Mouse (Mus musculus): Measurements from ENCODE around the gene Mbd4.
A peak's percentile ranks its signal among the peaks of the same experiment; 100 is the strongest.
"Not testable (repeated sequence)": the region's sequence is repeated elsewhere in the genome, so short reads cannot be mapped to it uniquely, and the experiment has no call there.

Gene Mbd4

GRCm38 (mm10) chr6:115853091-115853813, at the start of gene Mbd4, which contains the start of gene Ift122:
Gene Mbd4 (minus strand): TSS chr6:115853371.
Gene Ift122 (plus strand): TSS chr6:115853470.
- peak; percentile 99 for DNase-seq (ENCODE audit: low read depth)

DNA sequence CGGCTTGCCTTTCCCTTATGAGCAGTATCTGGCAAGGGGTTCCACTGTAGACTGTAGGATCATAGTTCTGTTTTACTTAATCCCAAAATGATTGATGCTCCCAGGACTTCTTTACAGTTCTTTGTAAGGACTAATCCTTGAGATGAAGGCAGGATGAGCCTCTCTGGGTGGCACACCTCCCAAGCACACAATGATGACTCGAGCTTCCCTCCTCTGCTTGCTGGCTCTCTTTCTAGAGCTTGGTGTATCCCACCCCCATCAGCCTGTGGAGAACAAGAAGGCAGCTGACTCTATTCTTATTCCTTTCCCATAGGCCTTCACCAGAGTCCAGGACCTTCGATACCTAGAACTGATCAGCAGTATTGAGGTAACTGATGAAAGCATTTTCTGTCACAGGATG, 49.4 kb upstream of the Mbd4 start:
- DNase-seq (ENCODE audit: low read depth) = no peak

DNA sequence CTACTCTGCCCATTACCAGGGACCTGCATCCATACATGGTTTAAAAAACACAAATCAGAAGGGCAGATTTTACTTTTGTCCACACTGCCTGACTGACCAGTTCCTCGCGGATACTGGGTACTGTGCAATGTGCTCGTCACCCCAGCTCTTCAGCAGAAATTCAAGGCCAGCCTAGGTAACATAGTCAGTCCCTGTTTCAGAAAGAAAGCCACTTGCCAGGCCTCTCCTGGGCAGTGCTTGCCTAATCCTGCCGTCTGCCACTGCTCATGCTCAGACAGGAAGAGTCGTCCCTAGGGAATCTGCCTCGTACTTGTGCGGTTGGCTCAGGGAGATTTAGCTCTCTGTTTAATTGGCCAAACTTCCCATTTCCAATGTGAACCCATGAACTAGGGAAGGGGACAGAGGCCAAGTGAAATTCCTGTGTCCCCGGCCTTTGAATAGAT, 48.3 kb upstream of the Mbd4 start:
- no peak for DNase-seq (ENCODE audit: low read depth)

- DNase-seq (ENCODE audit: low read depth) = no peak
Observed at GRCm38 (mm10) chr6:115901062-115901461, 47.9 kb upstream of the Mbd4 start.

DNA sequence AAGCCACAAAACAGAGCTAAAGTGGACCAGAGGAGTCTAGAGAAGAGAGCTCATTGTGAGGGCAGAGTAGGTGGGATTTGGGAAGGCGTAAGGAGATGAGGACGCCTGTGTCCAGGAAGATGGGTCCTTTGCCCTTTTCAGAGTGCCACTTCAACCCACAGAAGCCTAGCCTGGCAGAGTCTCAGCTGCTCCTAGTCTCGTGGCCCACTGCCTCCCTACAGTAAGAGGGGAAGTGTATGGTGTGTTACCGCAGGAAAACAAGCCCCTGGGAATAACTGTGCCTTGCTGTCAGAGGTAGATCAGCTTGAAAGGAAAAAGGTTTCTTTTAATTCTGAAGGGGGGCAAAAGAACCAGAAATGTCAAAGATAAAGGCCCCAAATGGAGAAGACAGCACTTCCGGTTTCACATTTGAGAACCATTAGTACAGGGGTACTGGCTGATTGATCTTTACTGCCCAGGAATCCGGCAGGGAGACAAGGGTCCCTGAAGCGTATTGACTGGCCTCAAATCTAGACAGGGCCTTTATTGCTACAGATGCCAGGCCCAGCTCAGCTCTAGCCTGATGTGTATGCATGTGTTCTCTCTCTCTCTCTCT, 44.9 kb upstream of the Mbd4 start:
- DNase-seq (ENCODE audit: low read depth) = no peak

DNA sequence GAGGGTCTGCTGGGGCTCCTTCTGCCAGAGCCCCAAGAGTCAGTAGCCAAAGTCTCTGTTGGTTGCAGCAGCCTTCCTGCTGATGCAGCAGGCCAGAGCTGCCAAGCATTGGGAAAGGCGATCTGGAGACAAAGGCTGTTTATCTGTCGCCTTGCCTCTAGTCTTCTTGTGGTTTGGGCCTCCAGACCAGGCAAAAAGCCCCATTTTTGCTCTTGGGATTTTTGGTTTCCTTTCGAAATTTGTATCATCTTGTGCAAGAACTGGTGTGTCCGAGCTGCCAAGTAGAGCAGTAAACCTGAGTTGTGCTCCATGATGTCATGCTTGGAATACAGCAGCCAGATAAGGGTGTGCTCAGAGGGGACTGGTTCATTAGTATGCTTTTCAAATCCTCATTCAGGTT, 43.9 kb upstream of the Mbd4 start:
- DNase-seq (ENCODE audit: low read depth) = no peak

DNA sequence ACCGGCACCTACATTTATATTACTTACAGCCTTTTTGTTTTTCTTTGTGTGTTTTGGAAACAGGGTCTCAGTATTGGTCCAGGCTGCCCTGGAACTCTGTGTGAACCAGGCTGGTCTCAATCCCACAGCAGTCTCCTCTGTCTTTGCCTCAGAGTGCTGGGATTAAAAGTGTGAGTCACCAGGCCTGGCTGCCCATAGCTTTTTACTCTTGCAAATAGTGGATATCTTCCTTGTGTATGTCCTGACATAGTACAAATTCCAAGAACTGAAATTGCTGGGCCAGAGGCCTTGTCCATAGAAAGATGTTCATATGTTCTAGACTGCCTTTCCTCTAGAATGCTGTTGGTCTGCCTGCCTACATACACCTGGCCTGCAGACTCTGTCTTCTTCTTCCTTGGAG, 43.2 kb upstream of the Mbd4 start:
- no peak for DNase-seq (ENCODE audit: low read depth)

DNA sequence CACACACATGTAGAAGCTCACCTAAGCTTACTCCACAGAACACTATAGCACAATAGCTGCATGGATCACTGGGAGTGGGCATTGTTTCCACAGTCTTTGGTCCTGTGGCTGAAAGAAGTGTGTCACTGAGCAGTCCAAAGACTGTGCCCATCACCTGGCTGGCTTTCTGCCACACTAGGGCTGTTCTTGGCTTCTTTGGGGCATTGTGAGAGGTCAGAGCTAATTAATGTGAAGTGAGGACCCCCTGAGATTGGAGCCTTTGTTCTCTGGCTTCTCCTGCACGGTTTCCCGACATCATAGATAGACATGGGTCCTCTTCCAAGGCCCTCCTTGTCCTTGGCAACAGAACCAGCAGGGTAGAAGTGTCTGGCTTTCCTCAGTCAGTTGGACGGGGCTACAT, 39.2 kb upstream of the Mbd4 start:
- no peak for DNase-seq (ENCODE audit: low read depth)

DNA sequence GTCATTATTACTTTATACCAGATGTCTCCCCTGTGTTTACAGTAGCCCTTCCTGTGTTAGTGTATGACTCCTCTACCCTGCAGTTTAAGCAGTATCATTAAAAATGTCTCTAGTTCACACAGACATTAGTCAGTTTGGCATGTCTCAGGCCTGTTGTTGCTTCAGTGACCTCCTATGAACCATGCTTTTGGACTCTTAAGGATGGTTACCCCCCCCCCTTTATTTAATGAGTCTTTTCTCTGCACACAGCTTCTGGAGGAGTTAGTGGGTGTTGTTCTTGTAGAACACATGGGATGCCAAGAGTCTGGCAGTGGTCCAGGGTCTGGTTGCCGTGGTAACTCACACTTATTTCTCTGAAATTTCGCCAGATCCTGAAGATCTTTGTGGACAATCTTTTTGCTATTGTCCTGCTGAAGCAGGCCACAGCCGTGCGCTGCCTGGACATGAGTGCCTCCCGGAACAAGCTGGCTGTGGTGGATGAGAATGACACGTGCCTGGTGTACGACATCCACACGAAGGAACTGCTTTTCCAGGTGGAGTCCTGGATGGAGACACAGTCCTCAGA, 38.4 kb upstream of the Mbd4 start:
- DNase-seq (ENCODE audit: low read depth) = no peak

- no peak for DNase-seq (ENCODE audit: low read depth)
Observed at GRCm38 (mm10) chr6:115891061-115891460, 37.9 kb upstream of the Mbd4 start.

DNA sequence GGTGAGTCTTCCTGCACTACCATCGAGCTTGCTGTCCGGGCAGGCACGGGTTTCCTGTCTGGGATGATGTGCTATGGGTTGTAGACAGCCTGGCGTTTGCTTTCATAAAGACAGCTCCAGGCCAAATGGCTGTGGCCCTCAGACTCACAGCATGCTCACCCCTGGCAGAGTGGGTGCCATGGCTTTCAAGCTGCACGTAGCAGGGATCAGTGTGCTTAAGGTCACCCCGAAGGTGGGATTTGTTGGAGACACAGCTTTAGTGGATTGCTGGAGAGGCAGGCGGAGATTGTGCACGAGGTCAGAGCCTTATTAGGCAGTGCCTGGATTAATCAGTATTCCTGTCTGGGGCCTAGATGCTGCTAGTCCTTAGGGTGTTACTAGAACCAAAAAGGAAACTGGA, 37.4 kb upstream of the Mbd4 start:
- DNase-seq (ENCODE audit: low read depth) = no peak

GRCm38 (mm10) chr6:115888296-115888695, 35.1 kb upstream of the Mbd4 start:
- DNase-seq (ENCODE audit: low read depth) = no peak

DNA sequence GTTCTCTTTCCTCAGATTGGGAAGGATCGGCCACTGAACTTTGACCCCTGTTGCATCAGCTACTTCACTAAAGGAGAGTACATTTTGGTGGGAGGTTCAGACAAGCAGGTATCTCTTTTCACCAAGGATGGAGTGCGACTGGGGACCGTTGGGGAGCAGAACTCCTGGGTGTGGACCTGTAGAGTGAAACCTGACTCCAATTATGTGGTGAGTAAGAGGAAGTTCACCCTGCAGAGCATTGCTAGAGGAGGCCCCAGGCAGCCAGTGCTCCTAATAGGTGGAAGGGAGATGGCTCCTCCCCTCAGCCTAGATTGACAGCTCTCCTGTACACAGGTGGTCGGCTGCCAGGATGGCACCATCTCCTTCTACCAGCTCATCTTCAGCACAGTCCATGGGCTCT, 33.7 kb upstream of the Mbd4 start:
- no peak for DNase-seq (ENCODE audit: low read depth)

GRCm38 (mm10) chr6:115884018-115884417, 30.8 kb upstream of the Mbd4 start:
- DNase-seq (ENCODE audit: low read depth) = no peak

GRCm38 (mm10) chr6:115880751-115881150, 27.6 kb upstream of the Mbd4 start:
- no peak for DNase-seq (ENCODE audit: low read depth)

DNA sequence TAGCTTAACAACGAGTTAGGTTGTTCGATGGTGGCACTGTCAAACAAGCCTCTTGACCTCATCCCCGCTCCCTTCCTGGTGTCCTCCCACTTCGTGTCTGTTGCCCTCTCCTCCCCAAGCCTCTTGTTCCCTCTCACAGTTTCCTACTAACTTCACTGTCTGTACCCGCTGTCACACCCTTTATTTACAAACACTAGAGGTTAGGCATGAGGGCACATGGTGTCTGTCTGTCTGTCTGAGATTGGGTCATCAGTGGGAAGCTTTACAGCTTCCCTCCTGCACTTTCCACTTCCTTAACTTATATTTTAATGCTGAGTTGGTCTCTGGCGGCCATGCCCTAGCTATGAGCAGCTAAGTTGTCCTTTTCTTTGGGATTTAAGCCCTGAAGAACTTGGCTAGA, 26.6 kb upstream of the Mbd4 start:
- DNase-seq (ENCODE audit: low read depth) = no peak

DNA sequence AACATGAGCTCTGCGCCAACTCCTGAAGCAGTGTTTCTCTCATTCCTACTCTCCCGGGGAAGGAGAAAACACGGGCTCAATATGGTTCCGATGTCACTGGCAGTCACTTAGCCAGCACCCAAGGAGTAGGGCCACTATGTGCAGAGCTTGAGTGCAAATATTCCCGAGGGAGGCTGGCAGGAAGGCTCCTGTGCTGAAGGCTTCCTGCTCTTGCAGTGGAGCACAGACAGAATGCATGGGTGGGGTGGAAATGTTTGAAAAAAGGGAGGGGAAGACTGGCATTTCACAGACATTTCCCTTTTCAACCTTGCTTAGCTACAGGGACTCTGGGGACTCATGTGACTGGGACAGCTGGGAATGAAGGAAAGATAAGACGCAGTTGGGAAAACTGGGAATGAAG, 25.5 kb upstream of the Mbd4 start:
- DNase-seq (ENCODE audit: low read depth) = no peak

DNA sequence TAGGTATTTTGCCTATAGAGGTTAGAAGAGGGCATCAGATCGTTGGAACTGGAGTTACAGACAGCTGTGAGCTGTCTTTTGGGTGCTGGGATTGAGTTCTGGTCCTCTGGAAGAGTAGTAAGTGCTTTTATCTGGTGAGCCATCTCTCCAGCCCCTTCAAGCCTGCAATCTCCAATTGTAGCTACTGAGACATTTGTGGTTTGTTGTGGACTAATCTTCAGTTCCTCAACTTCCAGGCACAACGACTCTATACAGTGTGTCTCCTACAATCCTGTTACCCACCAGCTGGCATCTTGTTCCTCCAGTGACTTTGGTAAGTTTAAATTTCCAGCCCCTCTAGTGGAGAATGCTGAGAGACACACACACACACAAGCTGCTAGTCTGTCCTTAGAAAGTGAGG, 24.1 kb upstream of the Mbd4 start:
- no peak for DNase-seq (ENCODE audit: low read depth)

DNA sequence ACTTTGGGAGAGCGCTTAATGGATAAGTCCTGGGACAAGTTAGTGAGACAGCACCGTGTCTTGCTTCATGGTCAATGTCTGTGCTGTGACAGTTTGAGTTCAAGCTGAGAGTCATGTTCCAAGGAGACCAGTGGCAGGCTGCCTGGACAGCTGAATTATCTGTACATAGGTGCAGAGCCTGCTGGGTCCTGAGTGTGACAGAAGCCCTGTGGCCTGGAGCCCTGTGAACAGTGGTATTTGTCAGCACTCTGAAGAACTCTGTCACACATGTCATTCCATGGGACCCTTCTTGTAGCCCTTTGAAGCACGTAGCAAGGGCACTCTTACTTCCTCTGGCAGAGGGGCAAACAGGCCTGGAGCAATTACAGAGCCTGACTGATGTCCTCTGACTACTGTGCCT, 18.1 kb upstream of the Mbd4 start:
- not testable (repeated sequence) for DNase-seq (ENCODE audit: low read depth)

DNA sequence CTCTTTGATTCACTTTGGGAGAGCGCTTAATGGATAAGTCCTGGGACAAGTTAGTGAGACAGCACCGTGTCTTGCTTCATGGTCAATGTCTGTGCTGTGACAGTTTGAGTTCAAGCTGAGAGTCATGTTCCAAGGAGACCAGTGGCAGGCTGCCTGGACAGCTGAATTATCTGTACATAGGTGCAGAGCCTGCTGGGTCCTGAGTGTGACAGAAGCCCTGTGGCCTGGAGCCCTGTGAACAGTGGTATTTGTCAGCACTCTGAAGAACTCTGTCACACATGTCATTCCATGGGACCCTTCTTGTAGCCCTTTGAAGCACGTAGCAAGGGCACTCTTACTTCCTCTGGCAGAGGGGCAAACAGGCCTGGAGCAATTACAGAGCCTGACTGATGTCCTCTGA, 14.0 kb upstream of the Mbd4 start:
- not testable (repeated sequence) for DNase-seq (ENCODE audit: low read depth)

- DNase-seq (ENCODE audit: low read depth) = no peak
Observed at GRCm38 (mm10) chr6:115865246-115865645, 12.1 kb upstream of the Mbd4 start.

- no peak for DNase-seq (ENCODE audit: low read depth)
Observed at GRCm38 (mm10) chr6:115863340-115863841, 10.2 kb upstream of the Mbd4 start.

- DNase-seq (ENCODE audit: low read depth) = no peak
Observed at GRCm38 (mm10) chr6:115860027-115860556, 6.9 kb upstream of the Mbd4 start.
